Mouse (Mus musculus) ES-E14 (cell line): ENCODE results near the gene Gprin2.

Experiments used
- CHD2 ChIP-seq: IDR thresholded peaks from 2 replicates; pipeline ENCODE4 v1.6.1; 2014; ENCODE audit warnings: mild to moderate bottlenecking, low read depth, low read length, inconsistent platforms
- HCFC1 ChIP-seq: IDR thresholded peaks from 2 replicates; pipeline ENCODE4 v1.6.1; 2012; ENCODE audit warnings: low read length, inconsistent platforms, borderline replicate concordance; ENCODE audit not compliant: insufficient read depth
- MAFK ChIP-seq: IDR thresholded peaks from 2 replicates; pipeline ENCODE4 v1.6.1; 2014; ENCODE audit warnings: mild to moderate bottlenecking, low read depth, low read length, inconsistent platforms; ENCODE audit not compliant: insufficient read depth
- ZC3H11A ChIP-seq: IDR thresholded peaks from 2 replicates; pipeline ENCODE4 v1.6.1; 2012; ENCODE audit warnings: low read depth, mild to moderate bottlenecking, inconsistent platforms, low read length, borderline replicate concordance
- ZNF384 ChIP-seq: IDR thresholded peaks from 2 replicates; pipeline ENCODE4 v1.6.1; 2012; ENCODE audit warnings: low read depth, low read length, inconsistent platforms

DNA sequence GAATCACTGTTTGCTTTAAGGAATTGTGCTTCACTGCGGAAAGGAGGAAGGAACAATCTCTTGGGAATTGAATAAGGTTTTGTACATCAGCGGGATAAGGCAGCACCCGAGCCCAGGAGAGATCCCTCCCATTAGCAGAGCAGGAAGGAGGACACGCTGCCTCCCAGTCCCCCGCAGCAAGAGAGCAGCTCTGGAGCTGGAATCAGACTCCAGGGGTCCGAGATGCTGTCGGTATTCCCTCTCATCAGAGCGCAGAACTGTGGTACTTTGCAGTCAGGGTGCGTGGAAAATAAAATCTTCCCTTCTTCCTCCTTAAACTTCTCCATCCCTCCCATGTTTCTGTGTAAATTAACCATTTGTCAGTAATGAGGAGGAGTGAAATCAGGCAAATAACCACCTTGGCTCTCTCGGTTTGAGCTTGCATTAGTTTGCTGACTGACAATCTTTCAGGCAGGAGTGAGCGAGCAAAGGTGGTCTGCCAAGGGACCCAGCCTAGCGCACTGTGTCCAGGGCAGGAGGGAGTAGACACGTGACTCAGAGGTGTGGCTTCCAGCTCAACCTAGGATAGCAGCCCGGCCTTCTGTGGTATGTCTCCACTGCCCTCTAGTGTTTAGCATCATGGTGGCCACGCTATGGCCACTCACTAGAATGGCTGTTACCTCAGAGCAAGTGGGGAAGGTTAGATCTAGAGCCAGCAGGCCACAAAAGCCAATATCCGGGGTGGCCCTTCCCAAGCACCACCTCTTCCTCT is 33.4 kb upstream of the Gprin2 start:
- TF ChIP-seq ZNF384, result no peak
- TF ChIP-seq HCFC1, result no peak
- TF ChIP-seq ZC3H11A, result peak; percentile 59
- TF ChIP-seq MAFK, result no peak
- no peak for TF ChIP-seq CHD2
